Mouse (Mus musculus) heart, adult 2 months (tissue): ENCODE results near the gene Ccdc120. TPM values are rescaled to one million over a fixed set of nuclear protein-coding genes. Genes with fewer than 3 reads are reported as not detected.
A peak's percentile ranks its signal among the peaks of the same experiment; 100 is the strongest.

ENCODE experiments used
- DNase-seq, 2 experiments: peaks; one replicate each; pipeline ENCODE4 v3.0.0; 2021
- H3K27ac ChIP-seq: fragments of 200-600 bp; 2 replicates; pipeline ENCODE4 v1.8.1; 2022
- H3K27me3 ChIP-seq: fragments of 200-500 bp; 2 replicates; pipeline ENCODE4 v1.6.1; 2012; ENCODE audit warnings: mild to moderate bottlenecking, low read length, inconsistent platforms, mixed read lengths; ENCODE audit not compliant: control insufficient read depth, insufficient read depth
- H3K36me3 ChIP-seq: fragments of 200-500 bp; 2 replicates; pipeline ENCODE4 v1.6.1; 2012; ENCODE audit warnings: low read length, inconsistent platforms; ENCODE audit not compliant: control insufficient read depth, insufficient read depth
- H3K4me1 ChIP-seq: fragments of 200-500 bp; 2 replicates; pipeline ENCODE4 v1.6.1; 2011; ENCODE audit warnings: low read length; ENCODE audit not compliant: control insufficient read depth, insufficient read depth
- H3K4me3 ChIP-seq: fragments of 200-600 bp; 2 replicates; pipeline ENCODE4 v1.8.1; 2022
- H3K79me2 ChIP-seq: fragments of 200-500 bp; replicated peaks from 2 replicates; pipeline ENCODE4 v1.6.1; 2012; ENCODE audit warnings: mild to moderate bottlenecking, inconsistent platforms, low read length, moderate library complexity, mixed read lengths; ENCODE audit not compliant: control insufficient read depth, insufficient read depth
- H3K9ac ChIP-seq: fragments of 200-500 bp; 2 replicates; pipeline ENCODE4 v1.6.1; 2012; ENCODE audit warnings: low read depth, mild to moderate bottlenecking, control low read depth, inconsistent platforms, low read length, mixed read lengths
- CTCF ChIP-seq: fragments of 200-600 bp; IDR thresholded peaks from 2 replicates; pipeline ENCODE4 v1.8.1; 2022; ENCODE audit warnings: antibody characterized with exemption, mild to moderate bottlenecking, moderate library complexity
- EP300 ChIP-seq: fragments of 200-500 bp; IDR thresholded peaks from 2 replicates; pipeline ENCODE4 v1.6.1; 2011; ENCODE audit warnings: low read depth, low read length, control low read depth; ENCODE audit not compliant: insufficient read depth
- POLR2A ChIP-seq: fragments of 200-500 bp; IDR thresholded peaks from 2 replicates; pipeline ENCODE4 v1.6.1; 2011; ENCODE audit warnings: mild to moderate bottlenecking, low read depth, low read length, control low read depth; ENCODE audit not compliant: insufficient read depth
- WGBS: fragments of 180-500 bp; shearing (Covaris S2); methylation state at CpG from one replicate; pipeline ENCODE4 v1.1.7; 2018; 5-methylcytosine and 5-hydroxymethylcytosine counted together
- intact Hi-C: fragments of 180-260 bp; cut with DNase I; formaldehyde crosslinking; loops from one replicate; pipeline ENCODE4 v1.15.1; 2025
- polyA plus RNA-seq: library from polyadenylated mRNA; depleted of rRNA; stranded (reverse); fragments of >200 nt; gene quantifications from 2 replicates; pipeline ENCODE4 v1.2.3, GENCODE M21; 2012
- total RNA-seq, 2 experiments: library from RNA; stranded (reverse); gene quantifications; 2 replicates each; pipeline ENCODE4 v1.2.3; 2021

The Ccdc120 gene
- total and polyA plus RNA-seq, 3 experiments = 0.32 to 2.8 (median 1.1) TPM

DNA sequence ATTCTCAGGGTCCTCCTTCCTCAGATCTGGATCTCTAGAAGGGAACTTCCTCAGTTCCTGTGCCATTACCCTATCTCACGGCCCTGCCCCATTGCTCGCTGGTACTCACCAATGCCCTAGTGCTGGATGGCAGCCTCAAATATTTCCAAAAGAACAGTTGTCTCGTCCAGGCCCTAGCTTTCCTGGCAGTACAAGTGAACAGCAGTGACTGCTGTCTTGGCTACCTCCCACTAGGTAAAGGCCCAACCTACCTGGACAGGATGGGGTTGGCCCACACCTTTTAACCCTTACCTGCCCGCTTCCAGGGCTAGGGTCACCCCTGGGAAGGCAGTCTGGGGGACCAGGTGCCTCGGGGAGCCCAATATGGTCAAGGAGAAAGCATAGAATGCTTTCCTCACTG lies 9.6 kb downstream of the Ccdc120 start:
- 56% methylated on average over 5 of the region's 5 CpGs for WGBS
- Histone ChIP-seq H3K79me2 (no peaks in the 10 kb centered on the region), H3K9ac (no peak overlapping the region), H3K27ac (no peak overlapping the region), H3K4me1 (no peaks in the 10 kb centered on the region), H3K4me3 (no peak overlapping the region), H3K36me3 (no peaks in the 10 kb centered on the region), H3K27me3 (no peaks in the 10 kb centered on the region)
- no peak for DNase-seq
- intact Hi-C loops = no loop called here
- TF ChIP-seq CTCF (no peak), POLR2A (no peak), EP300 (no peak)

DNA sequence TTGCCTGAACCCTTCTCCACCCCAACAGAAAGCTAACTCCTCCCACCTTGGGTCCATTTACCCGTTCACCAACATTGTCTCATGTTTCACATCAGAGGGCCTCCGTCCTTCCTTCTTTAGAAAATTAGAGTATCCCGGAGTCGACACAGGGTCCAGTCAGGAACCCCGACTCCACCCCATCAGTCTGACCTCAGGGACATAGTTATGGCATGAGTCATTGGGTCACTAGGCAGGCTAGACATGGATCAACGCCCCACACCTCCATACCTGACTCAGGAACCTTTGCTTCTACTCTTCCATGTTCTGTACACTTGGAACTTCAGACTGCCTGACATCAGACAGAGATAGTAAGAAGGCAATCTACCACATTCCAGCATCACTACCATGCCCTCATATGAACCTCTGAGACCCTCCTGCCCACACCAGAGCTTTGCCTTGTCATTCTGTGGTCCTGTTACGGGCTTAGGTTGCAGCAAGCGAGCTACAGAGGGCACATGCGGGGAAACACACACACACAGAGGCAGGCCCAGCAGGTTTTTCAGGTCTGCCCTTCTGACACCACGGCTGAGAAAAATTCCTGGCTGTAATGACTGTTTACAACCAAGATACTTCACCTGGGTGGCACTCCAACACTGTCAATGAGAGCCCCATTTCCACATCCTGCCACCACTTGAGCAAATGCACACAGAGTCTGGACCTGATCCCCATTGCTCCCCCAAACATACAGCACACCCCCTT lies 10.5 kb downstream of the Ccdc120 start:
- H3K27ac ChIP-seq = no peak overlapping the region
- WGBS = 51% methylated on average over 10 of the region's 10 CpGs

DNA sequence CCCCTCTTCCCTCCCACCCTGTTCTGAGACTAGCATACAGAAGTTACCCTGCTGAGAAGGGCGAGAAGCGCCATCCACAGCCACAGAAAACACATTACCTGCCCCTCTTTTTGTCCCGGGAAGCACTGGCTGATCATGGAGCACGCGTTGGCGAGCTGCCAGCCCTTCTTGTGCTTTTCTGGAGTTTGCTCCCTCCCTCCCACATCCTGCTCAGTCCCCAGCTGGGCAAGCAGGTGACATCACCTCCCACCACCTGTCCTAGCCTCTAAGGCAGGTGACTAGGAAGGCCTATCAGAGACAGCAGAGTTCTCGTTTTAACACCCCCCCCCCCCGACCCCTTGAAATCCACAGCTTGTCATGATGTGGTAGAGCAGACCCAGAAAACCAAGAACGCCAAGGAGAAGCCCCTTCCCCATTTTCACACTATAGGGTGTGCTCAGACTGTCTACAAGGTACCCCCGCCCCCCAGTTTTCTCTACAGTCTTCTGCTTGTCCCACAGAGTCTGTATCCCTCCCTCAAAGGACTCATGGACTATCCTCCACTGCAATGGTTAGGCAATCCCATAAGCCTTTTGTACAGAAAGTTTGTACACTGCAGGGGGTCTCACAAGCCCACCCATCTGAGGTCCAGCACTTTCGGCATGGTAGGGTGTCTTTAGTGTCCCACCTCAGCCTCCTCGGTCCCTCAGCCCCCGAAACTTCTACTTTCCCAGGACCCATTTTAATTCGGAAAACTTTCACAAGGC lies 11.2 kb downstream of the Ccdc120 start:
- 64% methylated on average over 11 of the region's 14 CpGs for WGBS
- intact Hi-C loops = no loop called here
- no peaks in the 10 kb centered on the region for H3K79me2 ChIP-seq
- TF ChIP-seq EP300 (no peak), CTCF (no peak), POLR2A (no peak)
- H3K4me3 ChIP-seq = no peak overlapping the region
- no peak overlapping the region for H3K9ac ChIP-seq
- no peak for DNase-seq
- H3K27ac ChIP-seq = no peak overlapping the region
- no peaks in the 10 kb centered on the region for H3K36me3 ChIP-seq
- H3K4me1 ChIP-seq = no peaks in the 10 kb centered on the region
- no peaks in the 10 kb centered on the region for H3K27me3 ChIP-seq

More for the DNA sequence above, 10.5 kb downstream of the Ccdc120 start:
- intact Hi-C loops = no loop called here
- Histone ChIP-seq H3K4me1 (no peaks in the 10 kb centered on the region), H3K79me2 (no peaks in the 10 kb centered on the region), H3K9ac (no peak overlapping the region), H3K4me3 (no peak overlapping the region), H3K27me3 (no peaks in the 10 kb centered on the region), H3K36me3 (no peaks in the 10 kb centered on the region)
- no peak for TF ChIP-seq EP300
- no peak for TF ChIP-seq CTCF
- no peak for TF ChIP-seq POLR2A
- DNase-seq = no peak

DNA sequence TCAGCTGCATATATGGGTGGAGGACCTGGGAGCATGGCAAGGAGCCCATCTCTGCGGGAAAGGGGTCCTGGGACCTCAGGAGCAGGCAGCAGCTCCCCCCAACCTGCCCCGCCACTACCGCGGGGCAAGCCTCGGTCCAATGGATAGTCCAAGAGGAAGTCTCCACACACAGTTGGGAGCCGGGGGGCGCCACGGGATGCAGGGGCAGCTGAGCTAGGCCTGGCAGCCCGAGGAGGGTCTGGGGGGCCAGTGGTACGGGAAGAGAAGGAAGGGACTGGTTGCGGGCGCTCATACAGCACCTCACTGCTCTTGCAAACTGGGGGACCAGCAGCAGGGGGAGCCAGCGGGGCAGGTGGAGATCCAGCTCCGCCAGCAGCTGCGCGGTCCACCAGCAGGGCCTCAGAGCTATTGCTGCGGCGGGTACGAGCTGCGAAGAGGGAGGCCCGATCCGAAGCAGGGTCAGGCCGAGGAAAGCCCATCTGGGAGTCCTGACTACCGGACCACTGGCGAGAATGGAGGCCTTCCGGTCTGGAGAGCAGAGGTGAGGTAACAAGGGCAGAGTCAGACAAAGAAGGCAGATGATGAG lies 17.0 kb downstream of the Ccdc120 start:
- peak; percentile 64 to 77 for DNase-seq
- Histone ChIP-seq H3K79me2 (no peaks in the 10 kb centered on the region), H3K4me1 (no peaks in the 10 kb centered on the region), H3K27ac (no peak overlapping the region), H3K9ac (peak overlapping the region; percentile 57), H3K27me3 (no peaks in the 10 kb centered on the region), H3K4me3 (no peak overlapping the region), H3K36me3 (no peaks in the 10 kb centered on the region)
- TF ChIP-seq EP300 = no peak
- TF ChIP-seq CTCF = peak; percentile 81
- 42% methylated on average over 26 of the region's 26 CpGs for WGBS
- intact Hi-C loops = loop anchor here (5.0 kb wide), 1 partner anchor 44 kb away; no protein-coding TSS in a partner anchor

DNA sequence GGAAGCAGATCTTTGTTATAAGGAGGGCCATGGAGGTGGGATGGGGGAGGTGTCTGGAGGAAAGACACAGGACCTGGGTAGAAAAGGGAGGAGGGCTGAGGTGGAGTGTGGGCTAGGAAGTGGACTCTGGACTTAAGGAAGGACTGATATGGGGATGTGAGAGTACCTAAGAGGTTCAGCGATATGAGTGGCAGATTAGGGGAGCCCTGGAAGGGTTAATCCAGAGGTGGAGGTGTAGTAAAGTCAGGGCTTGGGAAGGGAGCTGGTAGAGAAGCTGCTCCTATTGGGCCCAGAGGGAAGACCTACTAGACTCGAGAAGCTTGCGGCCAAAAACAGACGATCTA lies 21.8 kb downstream of the Ccdc120 start:
- Histone ChIP-seq H3K79me2 (no peaks in the 10 kb centered on the region), H3K4me3 (peak overlapping the region; percentile 38), H3K27me3 (no peaks in the 10 kb centered on the region), H3K27ac (no peak overlapping the region), H3K36me3 (no peaks in the 10 kb centered on the region), H3K9ac (peak overlapping the region; percentile 68), H3K4me1 (no peaks in the 10 kb centered on the region; the same call in 1 of the 2 replicates)
- TF ChIP-seq EP300 (no peak), CTCF (no peak), POLR2A (no peak)
- WGBS = 28% methylated on average over 4 of the region's 4 CpGs
- DNase-seq = no peak
- intact Hi-C loops = loop anchor here (10.0 kb wide), 1 partner anchor 346 kb away; the partner anchor contains the start of gene Suv39h1
